Mouse (Mus musculus): Measurements from ENCODE around the gene Stpg3. TPM values are rescaled to one million over a fixed set of nuclear protein-coding genes. Genes with fewer than 3 reads are reported as not detected.
A peak's percentile ranks its signal among the peaks of the same experiment; 100 is the strongest.

Gene Stpg3
- polyA plus RNA-seq, 1 experiment from 2014 or later: not detected

GRCm38 (mm10) chr2:25197191-25197590, 17.2 kb downstream of the Stpg3 start:
- peaks cover 4% of the 10 kb centered on the region for H3K36me3 ChIP-seq (replicated peaks; ENCODE audit: control insufficient read depth, insufficient read depth, low read depth, low read length)
- H3K4me3 ChIP-seq (ENCODE audit: low read depth, low read length): no peak overlapping the region
- no peaks in the 10 kb centered on the region for H3K9me3 ChIP-seq (replicated peaks; ENCODE audit: control insufficient read depth, low read length)
- no peak overlapping the region for H3K4me2 ChIP-seq (ENCODE audit: low read depth, low read length)
- ATAC-seq (replicated peaks; ENCODE audit: insufficient number of reproducible peaks, low FRiP score, low TSS enrichment, low read depth) (no peak), DNase-seq (ENCODE audit: low spot score) (no peak)
- H3K4me1 ChIP-seq (ENCODE audit: control insufficient read depth, insufficient read depth, low read length): no peaks in the 10 kb centered on the region; the same call in none of the 2 replicates
- peaks cover 18% of the 10 kb centered on the region for H3K27me3 ChIP-seq (ENCODE audit: control insufficient read depth, insufficient read depth, low read length)
- H3K9ac ChIP-seq (replicated peaks; ENCODE audit: low read length): no peak overlapping the region
- H3K27ac ChIP-seq (replicated peaks; ENCODE audit: low read depth, low read length): no peak overlapping the region
- 20% methylated on average over 2 of the region's 2 CpGs for WGBS

- Histone ChIP-seq H3K27me3 (ENCODE audit: control insufficient read depth, insufficient read depth, low read length) (peaks cover 18% of the 10 kb centered on the region), H3K4me3 (ENCODE audit: low read depth, low read length) (0 out of 2 replicates have a peak within 1 kb of the TSS, but pooled peaks have one; percentile 6), H3K9me3 (replicated peaks; ENCODE audit: control insufficient read depth, low read length) (no peaks in the 10 kb centered on the region), H3K9ac (replicated peaks; ENCODE audit: low read length) (no peak within 1 kb of the TSS; the same call in 1 of the 2 replicates), H3K27ac (replicated peaks; ENCODE audit: low read depth, low read length) (no peak within 1 kb of the TSS), H3K36me3 (replicated peaks; ENCODE audit: control insufficient read depth, insufficient read depth, low read depth, low read length) (peaks cover 4% of the 10 kb centered on the region), H3K4me1 (ENCODE audit: control insufficient read depth, insufficient read depth, low read length) (no peaks in the 10 kb centered on the region; the same call in none of the 2 replicates), H3K4me2 (ENCODE audit: low read depth, low read length) (peak within 1 kb of the TSS; percentile 25)
- DNase-seq (ENCODE audit: low spot score): peak; percentile 29
- WGBS: 12% methylated on average over 8 of the region's 8 CpGs
- ATAC-seq (replicated peaks; ENCODE audit: insufficient number of reproducible peaks, low FRiP score, low TSS enrichment, low read depth): no peak
Measured at GRCm38 (mm10) chr2:25196172-25196954, 18.1 kb downstream of the Stpg3 start, which contains the start of gene Tor4a. TSS of gene Tor4a (minus strand) at chr2:25196886.

DNA sequence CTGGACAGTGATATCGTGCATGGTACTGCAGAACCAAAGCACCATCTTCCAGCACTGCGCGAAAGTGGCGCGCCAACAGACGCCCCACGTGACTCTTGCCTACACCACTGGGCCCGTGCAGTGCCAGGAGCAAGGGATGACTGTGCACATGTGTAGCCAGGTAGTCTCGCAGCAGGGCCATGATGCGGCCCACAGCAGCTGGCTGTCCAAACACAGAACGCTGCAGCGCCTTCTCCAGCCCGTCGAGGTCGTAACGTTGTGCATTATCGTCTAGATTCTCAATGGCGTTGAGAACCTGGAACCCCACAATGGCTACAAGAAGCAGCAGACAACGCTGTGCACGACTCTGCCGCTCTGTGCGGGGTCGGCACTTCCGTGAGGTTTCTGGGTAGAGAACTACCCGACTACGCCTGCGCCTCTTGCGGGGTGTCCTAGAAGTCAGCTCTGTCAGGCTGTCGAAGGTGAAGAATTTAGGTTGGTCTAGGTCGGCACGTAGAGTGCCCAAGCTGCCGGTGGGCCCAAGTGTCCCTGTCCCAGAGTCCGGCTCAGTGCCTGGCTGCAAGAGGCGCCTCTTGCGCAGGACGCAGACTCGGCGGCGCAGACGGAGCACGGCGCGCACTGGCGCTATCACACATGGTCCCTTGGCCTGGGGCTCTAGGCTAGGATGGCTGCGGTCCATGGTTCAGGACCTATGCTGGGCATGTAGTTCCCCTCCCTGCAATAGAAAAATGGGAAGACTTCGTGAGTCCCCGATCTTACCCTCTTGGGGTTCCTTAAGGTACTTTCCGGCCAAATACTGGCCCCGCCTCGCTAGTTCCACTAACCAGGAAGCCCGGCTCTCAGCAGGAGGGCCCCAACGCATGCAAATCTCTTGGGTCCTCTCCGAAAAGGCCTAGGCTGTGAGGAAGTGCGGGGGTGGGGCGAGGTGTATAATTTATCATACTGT, 19.0 kb downstream of the Stpg3 start:
- H3K4me3 ChIP-seq (ENCODE audit: low read depth, low read length): 0 out of 2 replicates have a peak overlapping the region, but pooled peaks have one; percentile 6
- 18% methylated on average over 55 of the region's 55 CpGs for WGBS
- H3K4me1 ChIP-seq (ENCODE audit: control insufficient read depth, insufficient read depth, low read length): no peaks in the 10 kb centered on the region; the same call in none of the 2 replicates
- H3K27me3 ChIP-seq (ENCODE audit: control insufficient read depth, insufficient read depth, low read length): peaks cover 18% of the 10 kb centered on the region
- ATAC-seq (replicated peaks; ENCODE audit: insufficient number of reproducible peaks, low FRiP score, low TSS enrichment, low read depth) (no peak), DNase-seq (ENCODE audit: low spot score) (no peak)
- H3K4me2 ChIP-seq (ENCODE audit: low read depth, low read length): peak overlapping the region; percentile 25
- no peak overlapping the region; the same call in 1 of the 2 replicates for H3K9ac ChIP-seq (replicated peaks; ENCODE audit: low read length)
- H3K27ac ChIP-seq (replicated peaks; ENCODE audit: low read depth, low read length): no peak overlapping the region
- H3K9me3 ChIP-seq (replicated peaks; ENCODE audit: control insufficient read depth, low read length): no peaks in the 10 kb centered on the region
- H3K36me3 ChIP-seq (replicated peaks; ENCODE audit: control insufficient read depth, insufficient read depth, low read depth, low read length): peaks cover 4% of the 10 kb centered on the region; the same call in 1 of the 2 replicates

DNA sequence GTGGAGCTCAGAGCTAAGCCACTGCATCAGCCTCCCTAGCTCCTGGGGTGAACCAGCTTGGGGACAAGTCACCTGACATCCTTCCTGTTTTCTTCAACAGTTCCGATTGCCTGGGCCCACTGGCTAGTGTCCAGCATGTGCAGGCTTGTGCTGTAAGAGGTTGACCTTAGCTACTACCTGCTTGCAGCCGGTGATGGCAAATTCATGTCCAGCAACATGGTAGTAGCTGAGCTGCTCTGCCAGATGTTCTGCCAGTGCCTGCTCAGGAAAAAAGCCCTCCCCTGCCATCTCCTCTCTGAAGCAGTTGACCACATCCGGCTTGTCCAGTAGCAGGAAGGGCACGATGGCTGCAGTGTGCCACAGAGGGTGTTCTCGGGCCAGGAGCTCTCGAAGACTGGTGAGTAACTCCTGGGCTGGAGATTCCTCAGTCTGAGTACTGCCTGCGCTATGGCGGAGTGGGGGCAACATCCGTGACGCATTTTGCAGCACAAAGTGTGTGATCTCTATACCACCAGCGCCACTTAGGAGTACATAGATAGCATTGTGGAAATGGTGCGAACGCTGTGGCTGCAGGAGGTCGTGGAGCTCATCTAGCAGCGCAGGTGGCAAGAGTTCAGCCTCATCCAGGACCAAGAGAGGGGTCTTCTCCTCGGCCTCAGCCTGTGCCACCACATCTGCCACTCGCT, 19.8 kb downstream of the Stpg3 start:
- Histone ChIP-seq H3K4me3 (ENCODE audit: low read depth, low read length) (no peak overlapping the region), H3K27me3 (ENCODE audit: control insufficient read depth, insufficient read depth, low read length) (peaks cover 18% of the 10 kb centered on the region), H3K36me3 (replicated peaks; ENCODE audit: control insufficient read depth, insufficient read depth, low read depth, low read length) (no peaks in the 10 kb centered on the region), H3K4me2 (ENCODE audit: low read depth, low read length) (no peak overlapping the region), H3K9me3 (replicated peaks; ENCODE audit: control insufficient read depth, low read length) (no peaks in the 10 kb centered on the region), H3K9ac (replicated peaks; ENCODE audit: low read length) (no peak overlapping the region), H3K27ac (replicated peaks; ENCODE audit: low read depth, low read length) (no peak overlapping the region), H3K4me1 (ENCODE audit: control insufficient read depth, insufficient read depth, low read length) (no peaks in the 10 kb centered on the region; the same call in none of the 2 replicates)
- no peak for ATAC-seq (replicated peaks; ENCODE audit: insufficient number of reproducible peaks, low FRiP score, low TSS enrichment, low read depth)
- WGBS: 82% methylated on average over 17 of the region's 17 CpGs
- no peak for DNase-seq (ENCODE audit: low spot score)

GRCm38 (mm10) chr2:25194006-25194405, 20.4 kb downstream of the Stpg3 start:
- no peaks in the 10 kb centered on the region for H3K36me3 ChIP-seq (replicated peaks; ENCODE audit: control insufficient read depth, insufficient read depth, low read depth, low read length)
- no peaks in the 10 kb centered on the region; the same call in none of the 2 replicates for H3K4me1 ChIP-seq (ENCODE audit: control insufficient read depth, insufficient read depth, low read length)
- H3K27ac ChIP-seq (replicated peaks; ENCODE audit: low read depth, low read length): no peak overlapping the region
- 77% methylated on average over 5 of the region's 5 CpGs for WGBS
- H3K9me3 ChIP-seq (replicated peaks; ENCODE audit: control insufficient read depth, low read length): no peaks in the 10 kb centered on the region
- H3K27me3 ChIP-seq (ENCODE audit: control insufficient read depth, insufficient read depth, low read length): peaks cover 18% of the 10 kb centered on the region
- DNase-seq (ENCODE audit: low spot score) (no peak), ATAC-seq (replicated peaks; ENCODE audit: insufficient number of reproducible peaks, low FRiP score, low TSS enrichment, low read depth) (no peak)
- H3K4me3 ChIP-seq (ENCODE audit: low read depth, low read length): no peak overlapping the region
- H3K4me2 ChIP-seq (ENCODE audit: low read depth, low read length): no peak overlapping the region
- H3K9ac ChIP-seq (replicated peaks; ENCODE audit: low read length): no peak overlapping the region

DNA sequence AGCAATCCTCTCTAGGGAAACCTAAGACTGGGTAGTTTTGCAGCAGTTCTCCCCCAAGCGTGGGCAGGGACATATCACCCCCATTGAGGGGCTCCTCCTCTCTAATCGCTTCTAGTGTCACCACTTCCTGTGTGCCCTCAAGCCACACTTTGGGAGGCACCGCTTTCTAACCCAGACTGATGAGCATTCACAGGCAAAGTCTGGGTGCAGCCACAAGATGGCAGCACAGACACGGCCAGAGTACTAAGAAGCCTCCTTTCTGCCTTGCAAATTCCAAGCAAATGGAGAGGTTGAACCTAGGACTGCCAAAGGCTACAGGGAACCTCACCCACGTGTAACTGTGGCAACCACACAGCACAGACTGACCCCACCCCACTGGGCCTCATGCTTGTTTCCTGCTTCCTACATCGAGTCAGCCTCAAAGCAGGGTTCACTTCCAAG, 21.1 kb downstream of the Stpg3 start:
- no peak overlapping the region for H3K4me2 ChIP-seq (ENCODE audit: low read depth, low read length)
- H3K4me1 ChIP-seq (ENCODE audit: control insufficient read depth, insufficient read depth, low read length): no peaks in the 10 kb centered on the region; the same call in none of the 2 replicates
- H3K9me3 ChIP-seq (replicated peaks; ENCODE audit: control insufficient read depth, low read length): no peaks in the 10 kb centered on the region
- H3K27ac ChIP-seq (replicated peaks; ENCODE audit: low read depth, low read length): no peak overlapping the region
- DNase-seq (ENCODE audit: low spot score) (peak; percentile 89), ATAC-seq (replicated peaks; ENCODE audit: insufficient number of reproducible peaks, low FRiP score, low TSS enrichment, low read depth) (peak; percentile 87)
- no peaks in the 10 kb centered on the region for H3K36me3 ChIP-seq (replicated peaks; ENCODE audit: control insufficient read depth, insufficient read depth, low read depth, low read length)
- H3K27me3 ChIP-seq (ENCODE audit: control insufficient read depth, insufficient read depth, low read length): peaks cover 18% of the 10 kb centered on the region
- 0% methylated on average over 6 of the region's 6 CpGs for WGBS
- no peak overlapping the region for H3K9ac ChIP-seq (replicated peaks; ENCODE audit: low read length)
- no peak overlapping the region for H3K4me3 ChIP-seq (ENCODE audit: low read depth, low read length)

DNA sequence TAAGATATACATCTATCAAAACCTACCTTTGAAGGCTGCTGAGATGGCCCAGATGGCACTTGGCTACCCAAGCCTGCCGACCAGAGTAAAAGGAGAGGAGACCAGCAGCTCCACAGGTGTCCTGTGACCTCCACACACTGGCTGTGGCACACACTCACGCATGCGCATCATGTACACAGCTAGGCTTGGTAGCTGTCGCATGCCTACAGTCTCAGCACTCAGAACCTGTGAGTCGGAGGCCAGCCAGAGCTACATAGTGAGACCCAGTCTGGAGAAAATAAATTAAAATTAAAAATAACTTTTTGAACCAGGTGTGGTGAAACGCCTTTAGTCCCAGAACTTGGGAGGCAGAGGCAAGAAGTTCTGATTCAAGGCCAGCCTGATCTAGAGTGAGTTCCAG, 26.6 kb downstream of the Stpg3 start:
- 82% methylated on average over 6 of the region's 6 CpGs for WGBS
- peaks cover 17% of the 10 kb centered on the region for H3K27me3 ChIP-seq (ENCODE audit: control insufficient read depth, insufficient read depth, low read length)
- DNase-seq (ENCODE audit: low spot score): no peak
- no peaks in the 10 kb centered on the region for H3K9me3 ChIP-seq (replicated peaks; ENCODE audit: control insufficient read depth, low read length)
- H3K9ac ChIP-seq (replicated peaks; ENCODE audit: low read length): no peak overlapping the region
- H3K4me2 ChIP-seq (ENCODE audit: low read depth, low read length): no peak overlapping the region
- no peak for ATAC-seq (replicated peaks; ENCODE audit: insufficient number of reproducible peaks, low FRiP score, low TSS enrichment, low read depth)
- H3K4me1 ChIP-seq (ENCODE audit: control insufficient read depth, insufficient read depth, low read length): peaks cover 5% of the 10 kb centered on the region; the same call in 1 of the 2 replicates
- no peaks in the 10 kb centered on the region; the same call in 1 of the 2 replicates for H3K36me3 ChIP-seq (replicated peaks; ENCODE audit: control insufficient read depth, insufficient read depth, low read depth, low read length)
- H3K27ac ChIP-seq (replicated peaks; ENCODE audit: low read depth, low read length): no peak overlapping the region
- H3K4me3 ChIP-seq (ENCODE audit: low read depth, low read length): no peak overlapping the region
